Mouse (Mus musculus) ES-E14 (cell line): Measurements from ENCODE around the gene Tha1. TPM values are rescaled to one million over a fixed set of nuclear protein-coding genes. Genes with fewer than 3 reads are reported as not detected.

Source experiments
- DNase-seq: peaks from one replicate; pipeline ENCODE4 v3.0.0-alpha.2; 2013; ENCODE audit warnings: low read depth, low spot score
- H3K27ac ChIP-seq: 2 replicates; pipeline ENCODE4 v1.5.1; 2012; ENCODE audit warnings: low read depth, mild to moderate bottlenecking, low read length, moderate library complexity, mixed read lengths; ENCODE audit not compliant: poor library complexity, insufficient read depth, severe bottlenecking
- H3K36me3 ChIP-seq: 2 replicates; pipeline ENCODE4 v1.6.1; 2012; ENCODE audit warnings: mild to moderate bottlenecking, low read length, moderate library complexity, mixed read lengths; ENCODE audit not compliant: control insufficient read depth, poor library complexity, insufficient read depth, severe bottlenecking
- H3K4me1 ChIP-seq, 2 experiments: fragments of 150-350 bp in 1 of 2; sonication (generic) in 1 of 2; 2 replicates each; pipeline ENCODE4 v1.6.1; 2012; ENCODE audit warnings: low read length in 2 of 2, mild to moderate bottlenecking in 1 of 2, mixed read lengths in 1 of 2; ENCODE audit not compliant: control insufficient read depth in 2 of 2, insufficient read depth in 2 of 2, poor library complexity in 1 of 2
- H3K4me3 ChIP-seq, 2 experiments: fragments of 150-350 bp in 1 of 2; sonication (generic) in 1 of 2; 2 replicates each; pipeline ENCODE4 v1.5.1; 2012; ENCODE audit warnings: low read length in 2 of 2, low read depth in 1 of 2, mild to moderate bottlenecking in 1 of 2, mixed read lengths in 1 of 2; ENCODE audit not compliant: insufficient read depth in 1 of 2, poor library complexity in 1 of 2, severe bottlenecking in 1 of 2
- H3K9ac ChIP-seq: 2 replicates; pipeline ENCODE4 v1.6.1; 2012; ENCODE audit warnings: low read depth, mild to moderate bottlenecking, low read length, mixed read lengths; ENCODE audit not compliant: poor library complexity, insufficient read depth, severe bottlenecking
- H3K9me3 ChIP-seq: fragments of 150-350 bp; sonication (generic); 2 replicates; pipeline ENCODE4 v1.6.1; 2012; ENCODE audit warnings: low read depth, mild to moderate bottlenecking, low read length; ENCODE audit not compliant: control insufficient read depth, insufficient read depth
- CHD2 ChIP-seq: IDR thresholded peaks from 2 replicates; pipeline ENCODE4 v1.6.1; 2014; ENCODE audit warnings: mild to moderate bottlenecking, low read depth, low read length, inconsistent platforms
- HCFC1 ChIP-seq: IDR thresholded peaks from 2 replicates; pipeline ENCODE4 v1.6.1; 2012; ENCODE audit warnings: low read length, inconsistent platforms, borderline replicate concordance; ENCODE audit not compliant: insufficient read depth
- MAFK ChIP-seq: IDR thresholded peaks from 2 replicates; pipeline ENCODE4 v1.6.1; 2014; ENCODE audit warnings: mild to moderate bottlenecking, low read depth, low read length, inconsistent platforms; ENCODE audit not compliant: insufficient read depth
- ZC3H11A ChIP-seq: IDR thresholded peaks from 2 replicates; pipeline ENCODE4 v1.6.1; 2012; ENCODE audit warnings: low read depth, mild to moderate bottlenecking, inconsistent platforms, low read length, borderline replicate concordance
- ZNF384 ChIP-seq: IDR thresholded peaks from 2 replicates; pipeline ENCODE4 v1.6.1; 2012; ENCODE audit warnings: low read depth, low read length, inconsistent platforms
- in situ Hi-C, 2 experiments: fragments of 600-800 bp; cut with MboI; formaldehyde crosslinking; loops; one replicate each; pipeline ENCODE4 v1.15.1; 2025; ENCODE audit warnings: low sequenced_read_pairs in 2 of 2, inconsistent platforms in 1 of 2; ENCODE audit not compliant: unreplicated experiment in 2 of 2
- total RNA-seq: library from RNA; depleted of rRNA; stranded (reverse); fragments of 300-350 nt; gene quantifications from 2 replicates; pipeline ENCODE4 v1.2.3, GENCODE M21; 2012

Gene Tha1
- total RNA-seq, 1 experiment: 1.2 TPM

- H3K36me3 ChIP-seq: peaks cover 13% of the 10 kb centered on the region
- H3K4me3 ChIP-seq: peak overlapping the region; percentile 73 to 99
- no peak for TF ChIP-seq CHD2
- TF ChIP-seq HCFC1: no peak
- TF ChIP-seq MAFK: no peak
- TF ChIP-seq ZC3H11A: no peak
- TF ChIP-seq ZNF384: no peak
- H3K4me1 ChIP-seq: peaks cover 0 to 12% of the 10 kb centered on the region in 2 experiments; a peak in 2 of 4 replicates
- peak overlapping the region; percentile 73 for H3K9ac ChIP-seq
- H3K9me3 ChIP-seq: no peaks in the 10 kb centered on the region
- peak overlapping the region; percentile 58 for H3K27ac ChIP-seq
- in situ Hi-C loops: no loop called here
- no peak for DNase-seq
Measured at GRCm38 (mm10) chr11:117848271-117848984, 24.9 kb downstream of the Tha1 start.

- Histone ChIP-seq H3K9me3 (no peaks in the 10 kb centered on the region), H3K9ac (peak overlapping the region; percentile 73; the same call in 1 of the 2 replicates), H3K36me3 (peaks cover 6% of the 10 kb centered on the region), H3K27ac (peak overlapping the region; percentile 58; the same call in 1 of the 2 replicates), H3K4me3 (peak overlapping the region; percentile 73 to 99; a peak in 3 of 4 replicates), H3K4me1 (peaks cover 0 to 12% of the 10 kb centered on the region in 2 experiments; a peak in 2 of 4 replicates)
- no peak for TF ChIP-seq HCFC1
- no peak for TF ChIP-seq ZNF384
- TF ChIP-seq MAFK: no peak
- no peak for TF ChIP-seq ZC3H11A
- in situ Hi-C loops: no loop called here
- DNase-seq: no peak
Measured at GRCm38 (mm10) chr11:117847593-117848215, 25.6 kb downstream of the Tha1 start.

- peaks cover 3% of the 10 kb centered on the region; the same call in 1 of the 2 replicates for H3K36me3 ChIP-seq
- H3K9me3 ChIP-seq: no peaks in the 10 kb centered on the region
- TF ChIP-seq MAFK: no peak
- no peak for TF ChIP-seq CHD2
- TF ChIP-seq HCFC1: no peak
- no peak for TF ChIP-seq ZC3H11A
- H3K9ac ChIP-seq: no peak overlapping the region
- in situ Hi-C loops: no loop called here
- H3K4me3 ChIP-seq: no peak overlapping the region
- no peak overlapping the region for H3K27ac ChIP-seq
- peaks cover 0 to 12% of the 10 kb centered on the region in 2 experiments; a peak in 2 of 4 replicates for H3K4me1 ChIP-seq
- DNase-seq: no peak
Measured at GRCm38 (mm10) chr11:117846640-117847039, 26.6 kb downstream of the Tha1 start.

GRCm38 (mm10) chr11:117845651-117846050 lies 27.6 kb downstream of the Tha1 start:
- H3K27ac ChIP-seq: no peak overlapping the region
- no peak for DNase-seq
- peaks cover 0 to 12% of the 10 kb centered on the region in 2 experiments; a peak in 2 of 4 replicates for H3K4me1 ChIP-seq
- in situ Hi-C loops: no loop called here
- no peak for TF ChIP-seq CHD2
- no peak for TF ChIP-seq HCFC1
- TF ChIP-seq ZC3H11A: no peak
- no peak for TF ChIP-seq MAFK
- no peak for TF ChIP-seq ZNF384
- H3K9me3 ChIP-seq: no peaks in the 10 kb centered on the region
- no peak overlapping the region for H3K9ac ChIP-seq
- peaks cover 3% of the 10 kb centered on the region; the same call in 1 of the 2 replicates for H3K36me3 ChIP-seq
- no peak overlapping the region for H3K4me3 ChIP-seq
